Mouse (Mus musculus): ENCODE data around the gene Tut1. TPM values are rescaled to one million over a fixed set of nuclear protein-coding genes. Genes with fewer than 3 reads are reported as not detected.
A peak's percentile ranks its signal among the peaks of the same experiment; 100 is the strongest.

Tut1 gene
- polyA plus RNA-seq, 1 experiment from 2014 or later: 42.4 TPM

- no peak overlapping the region for H3K27ac ChIP-seq (ENCODE audit: low read depth, low read length)
- 0 out of 2 replicates have a peak, but pooled peaks have one; percentile 32 for ATAC-seq (replicated peaks; ENCODE audit: low FRiP score)
- WGBS: 76% methylated on average over 7 of the region's 7 CpGs
- no peaks in the 10 kb centered on the region for H3K9me3 ChIP-seq (ENCODE audit: control insufficient read depth, low read length)
- no peaks in the 10 kb centered on the region for H3K27me3 ChIP-seq (replicated peaks; ENCODE audit: control insufficient read depth, insufficient read depth, low read length)
- peaks cover 29% of the 10 kb centered on the region for H3K4me1 ChIP-seq (replicated peaks; ENCODE audit: control insufficient read depth, insufficient read depth, low read length)
- no peak overlapping the region for H3K9ac ChIP-seq (ENCODE audit: low read depth, low read length)
- DNase-seq (ENCODE audit: low spot score): no peak
- no peak overlapping the region for H3K4me2 ChIP-seq
- peaks cover 63% of the 10 kb centered on the region for H3K36me3 ChIP-seq (ENCODE audit: control insufficient read depth, insufficient read depth, low read length)
- no peak overlapping the region for H3K4me3 ChIP-seq (ENCODE audit: low read depth, low read length)
Measured at GRCm38 (mm10) chr19:8946929-8947328, 6.7 kb upstream of the Tut1 start.

GRCm38 (mm10) chr19:8950190-8950589 lies 3.5 kb upstream of the Tut1 start:
- WGBS: 88% methylated on average over 5 of the region's 5 CpGs
- no peak for DNase-seq (ENCODE audit: low spot score)
- Histone ChIP-seq H3K36me3 (ENCODE audit: control insufficient read depth, insufficient read depth, low read length) (peaks cover 61% of the 10 kb centered on the region), H3K4me3 (ENCODE audit: low read depth, low read length) (no peak overlapping the region), H3K4me1 (replicated peaks; ENCODE audit: control insufficient read depth, insufficient read depth, low read length) (peaks cover 23% of the 10 kb centered on the region), H3K27me3 (replicated peaks; ENCODE audit: control insufficient read depth, insufficient read depth, low read length) (no peaks in the 10 kb centered on the region), H3K27ac (ENCODE audit: low read depth, low read length) (no peak overlapping the region), H3K9ac (ENCODE audit: low read depth, low read length) (no peak overlapping the region), H3K4me2 (no peak overlapping the region), H3K9me3 (ENCODE audit: control insufficient read depth, low read length) (no peaks in the 10 kb centered on the region)
- no peak for ATAC-seq (replicated peaks; ENCODE audit: low FRiP score)

- H3K9ac ChIP-seq (ENCODE audit: low read depth, low read length): no peak overlapping the region
- peak overlapping the region; percentile 93; the same call in 1 of the 2 replicates for H3K4me2 ChIP-seq
- no peak overlapping the region for H3K27ac ChIP-seq (ENCODE audit: low read depth, low read length)
- peaks cover 17% of the 10 kb centered on the region for H3K4me1 ChIP-seq (replicated peaks; ENCODE audit: control insufficient read depth, insufficient read depth, low read length)
- ATAC-seq (replicated peaks; ENCODE audit: low FRiP score) (no peak), DNase-seq (ENCODE audit: low spot score) (no peak)
- 91% methylated on average over 9 of the region's 9 CpGs for WGBS
- no peaks in the 10 kb centered on the region for H3K27me3 ChIP-seq (replicated peaks; ENCODE audit: control insufficient read depth, insufficient read depth, low read length)
- H3K9me3 ChIP-seq (ENCODE audit: control insufficient read depth, low read length): no peaks in the 10 kb centered on the region
- H3K36me3 ChIP-seq (ENCODE audit: control insufficient read depth, insufficient read depth, low read length): peaks cover 53% of the 10 kb centered on the region
- no peak overlapping the region for H3K4me3 ChIP-seq (ENCODE audit: low read depth, low read length)
Measured at GRCm38 (mm10) chr19:8952241-8952640, 1.4 kb upstream of the Tut1 start.

- Histone ChIP-seq H3K27me3 (replicated peaks; ENCODE audit: control insufficient read depth, insufficient read depth, low read length) (no peaks in the 10 kb centered on the region), H3K4me3 (ENCODE audit: low read depth, low read length) (peak overlapping the region; percentile 89), H3K36me3 (ENCODE audit: control insufficient read depth, insufficient read depth, low read length) (peaks cover 43% of the 10 kb centered on the region), H3K9ac (ENCODE audit: low read depth, low read length) (peak overlapping the region; percentile 75), H3K4me1 (replicated peaks; ENCODE audit: control insufficient read depth, insufficient read depth, low read length) (peaks cover 17% of the 10 kb centered on the region), H3K27ac (ENCODE audit: low read depth, low read length) (peak overlapping the region; percentile 47), H3K9me3 (ENCODE audit: control insufficient read depth, low read length) (no peaks in the 10 kb centered on the region), H3K4me2 (peak overlapping the region; percentile 87)
- WGBS: 6% methylated on average over 9 of the region's 9 CpGs
- DNase-seq (ENCODE audit: low spot score) (no peak), ATAC-seq (replicated peaks; ENCODE audit: low FRiP score) (no peak)
Measured at GRCm38 (mm10) chr19:8954171-8954570, 524 bp downstream of the Tut1 start.

- no peaks in the 10 kb centered on the region for H3K9me3 ChIP-seq (ENCODE audit: control insufficient read depth, low read length)
- DNase-seq (ENCODE audit: low spot score) (no peak), ATAC-seq (replicated peaks; ENCODE audit: low FRiP score) (no peak)
- no peak overlapping the region for H3K4me3 ChIP-seq (ENCODE audit: low read depth, low read length)
- H3K27me3 ChIP-seq (replicated peaks; ENCODE audit: control insufficient read depth, insufficient read depth, low read length): no peaks in the 10 kb centered on the region
- no peak overlapping the region for H3K4me2 ChIP-seq
- no peak overlapping the region for H3K27ac ChIP-seq (ENCODE audit: low read depth, low read length)
- 89% methylated on average over 2 of the region's 2 CpGs for WGBS
- H3K36me3 ChIP-seq (ENCODE audit: control insufficient read depth, insufficient read depth, low read length): peaks cover 56% of the 10 kb centered on the region
- H3K9ac ChIP-seq (ENCODE audit: low read depth, low read length): no peak overlapping the region
- 0 out of 2 replicates have a peak, but pooled peaks cover 3% of the 10 kb centered on the region for H3K4me1 ChIP-seq (replicated peaks; ENCODE audit: control insufficient read depth, insufficient read depth, low read length)
Measured at GRCm38 (mm10) chr19:8962256-8962655, 8.6 kb downstream of the Tut1 start.

- Histone ChIP-seq H3K4me1 (replicated peaks; ENCODE audit: control insufficient read depth, insufficient read depth, low read length) (peaks cover 3% of the 10 kb centered on the region), H3K27me3 (replicated peaks; ENCODE audit: control insufficient read depth, insufficient read depth, low read length) (no peaks in the 10 kb centered on the region), H3K4me3 (ENCODE audit: low read depth, low read length) (no peak overlapping the region), H3K36me3 (ENCODE audit: control insufficient read depth, insufficient read depth, low read length) (peaks cover 52% of the 10 kb centered on the region), H3K27ac (ENCODE audit: low read depth, low read length) (no peak overlapping the region), H3K9me3 (ENCODE audit: control insufficient read depth, low read length) (no peaks in the 10 kb centered on the region), H3K9ac (ENCODE audit: low read depth, low read length) (no peak overlapping the region), H3K4me2 (no peak overlapping the region)
- ATAC-seq (replicated peaks; ENCODE audit: low FRiP score) (no peak), DNase-seq (ENCODE audit: low spot score) (no peak)
- WGBS: 91% methylated on average over 11 of the region's 11 CpGs
Measured at GRCm38 (mm10) chr19:8965075-8965474, 11.4 kb downstream of the Tut1 start.

GRCm38 (mm10) chr19:8965771-8966170 lies 12.1 kb downstream of the Tut1 start:
- ATAC-seq (replicated peaks; ENCODE audit: low FRiP score) (no peak), DNase-seq (ENCODE audit: low spot score) (no peak)
- Histone ChIP-seq H3K9ac (ENCODE audit: low read depth, low read length) (peak overlapping the region; percentile 67; the same call in 1 of the 2 replicates), H3K4me3 (ENCODE audit: low read depth, low read length) (peak overlapping the region; percentile 82), H3K9me3 (ENCODE audit: control insufficient read depth, low read length) (no peaks in the 10 kb centered on the region), H3K36me3 (ENCODE audit: control insufficient read depth, insufficient read depth, low read length) (peaks cover 56% of the 10 kb centered on the region), H3K4me2 (peak overlapping the region; percentile 68), H3K27ac (ENCODE audit: low read depth, low read length) (peak overlapping the region; percentile 85; the same call in 1 of the 2 replicates), H3K4me1 (replicated peaks; ENCODE audit: control insufficient read depth, insufficient read depth, low read length) (peaks cover 3% of the 10 kb centered on the region), H3K27me3 (replicated peaks; ENCODE audit: control insufficient read depth, insufficient read depth, low read length) (no peaks in the 10 kb centered on the region)
- 76% methylated on average over 8 of the region's 8 CpGs for WGBS

GRCm38 (mm10) chr19:8966198-8966589 lies 12.5 kb downstream of the Tut1 start:
- no peaks in the 10 kb centered on the region for H3K9me3 ChIP-seq (ENCODE audit: control insufficient read depth, low read length)
- no peaks in the 10 kb centered on the region for H3K27me3 ChIP-seq (replicated peaks; ENCODE audit: control insufficient read depth, insufficient read depth, low read length)
- H3K4me3 ChIP-seq (ENCODE audit: low read depth, low read length): peak overlapping the region; percentile 82
- WGBS: 39% methylated on average over 5 of the region's 5 CpGs
- peak overlapping the region; percentile 85 for H3K27ac ChIP-seq (ENCODE audit: low read depth, low read length)
- peaks cover 61% of the 10 kb centered on the region for H3K36me3 ChIP-seq (ENCODE audit: control insufficient read depth, insufficient read depth, low read length)
- peak overlapping the region; percentile 67 for H3K9ac ChIP-seq (ENCODE audit: low read depth, low read length)
- peak overlapping the region; percentile 68 for H3K4me2 ChIP-seq
- peaks cover 3% of the 10 kb centered on the region for H3K4me1 ChIP-seq (replicated peaks; ENCODE audit: control insufficient read depth, insufficient read depth, low read length)
- ATAC-seq (replicated peaks; ENCODE audit: low FRiP score): no peak
- DNase-seq (ENCODE audit: low spot score): no peak

- Histone ChIP-seq H3K9ac (ENCODE audit: low read depth, low read length) (peak within 1 kb of the TSS; percentile 97), H3K27ac (ENCODE audit: low read depth, low read length) (peak within 1 kb of the TSS; percentile 85), H3K4me1 (replicated peaks; ENCODE audit: control insufficient read depth, insufficient read depth, low read length) (peaks cover 3% of the 10 kb centered on the region), H3K4me3 (ENCODE audit: low read depth, low read length) (peak within 1 kb of the TSS; percentile 82), H3K36me3 (ENCODE audit: control insufficient read depth, insufficient read depth, low read length) (peaks cover 62% of the 10 kb centered on the region), H3K27me3 (replicated peaks; ENCODE audit: control insufficient read depth, insufficient read depth, low read length) (no peaks in the 10 kb centered on the region), H3K4me2 (peak within 1 kb of the TSS; percentile 86), H3K9me3 (ENCODE audit: control insufficient read depth, low read length) (no peaks in the 10 kb centered on the region)
- ATAC-seq (replicated peaks; ENCODE audit: low FRiP score): peak; percentile 98
- peak; percentile 98 for DNase-seq (ENCODE audit: low spot score)
- whole genome bisulfite sequencing: under 1% methylated on average over 52 of the region's 52 CpGs
Measured at GRCm38 (mm10) chr19:8966590-8967372, 13.1 kb downstream of the Tut1 start, which contains the start of gene Eef1g. Eef1g (plus strand) TSS chr19:8967041.
